Mouse (Mus musculus): ENCODE measurements around the gene Dbndd2.

DNA sequence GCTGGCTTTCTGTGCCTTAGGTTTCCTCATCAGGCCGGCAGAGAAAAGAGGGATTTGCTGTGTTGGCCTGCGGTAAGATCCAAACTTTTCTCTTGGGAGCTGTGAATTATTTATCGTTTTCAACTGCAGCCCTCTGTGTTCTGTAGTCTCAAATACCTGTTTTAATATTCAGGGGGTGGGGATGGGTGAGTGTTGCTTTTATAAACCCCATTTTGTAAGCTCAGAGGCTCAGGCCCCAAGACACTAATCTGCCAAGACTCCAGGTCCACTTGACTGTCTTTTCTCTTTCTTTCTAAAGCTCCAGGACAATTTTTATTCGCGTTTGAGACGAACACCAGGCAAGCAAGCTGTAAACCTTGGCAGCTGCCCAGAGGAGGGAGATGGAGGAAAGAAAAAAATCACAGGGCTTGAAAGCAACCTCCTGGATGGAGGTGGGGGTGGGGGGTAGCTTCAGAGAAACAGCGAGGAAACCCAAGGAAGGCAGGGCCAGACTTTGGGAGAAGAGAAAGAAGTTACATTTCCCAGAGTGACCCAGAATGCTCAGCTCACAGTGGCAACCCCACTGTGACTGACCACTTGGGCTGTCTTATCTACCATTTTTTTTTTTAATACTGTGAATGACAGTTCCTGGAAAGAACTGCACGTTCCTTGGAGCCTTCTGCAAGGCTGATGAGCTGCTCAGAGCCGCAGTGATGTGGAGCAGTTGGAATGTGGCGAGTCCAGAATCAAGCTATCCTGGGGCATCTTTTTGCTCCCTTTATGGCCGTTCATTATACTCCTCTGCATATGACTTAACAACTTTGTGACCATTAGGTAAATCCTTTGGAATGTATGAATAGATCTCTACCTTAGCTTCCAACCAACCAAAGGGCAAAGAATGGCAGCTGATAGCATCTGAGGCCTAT lies 32.6 kb downstream of the Dbndd2 start:
- TF ChIP-seq POLR2A (IDR thresholded peaks at IDR 0.05; ENCODE audit: control insufficient read depth, extremely low read depth, insufficient read depth, low read length, poor library complexity) (no peak), CTCF (IDR thresholded peaks at IDR 0.05; ENCODE audit: borderline replicate concordance, control insufficient read depth, extremely low read depth, insufficient read depth, low read length, poor library complexity) (no peak)

Measured in thymus, adult 2 months (tissue).